Mouse (Mus musculus) thymus, adult 18-20 months (tissue): Measurements from ENCODE around the gene Lifr.
A peak's percentile ranks its signal among the peaks of the same experiment; 100 is the strongest.

Experiments
- DNase-seq, 2 experiments: peaks; one replicate each; pipeline ENCODE4 v3.0.0; 2022; ENCODE audit warnings: mixed read lengths in 2 of 2

Gene Lifr

DNA sequence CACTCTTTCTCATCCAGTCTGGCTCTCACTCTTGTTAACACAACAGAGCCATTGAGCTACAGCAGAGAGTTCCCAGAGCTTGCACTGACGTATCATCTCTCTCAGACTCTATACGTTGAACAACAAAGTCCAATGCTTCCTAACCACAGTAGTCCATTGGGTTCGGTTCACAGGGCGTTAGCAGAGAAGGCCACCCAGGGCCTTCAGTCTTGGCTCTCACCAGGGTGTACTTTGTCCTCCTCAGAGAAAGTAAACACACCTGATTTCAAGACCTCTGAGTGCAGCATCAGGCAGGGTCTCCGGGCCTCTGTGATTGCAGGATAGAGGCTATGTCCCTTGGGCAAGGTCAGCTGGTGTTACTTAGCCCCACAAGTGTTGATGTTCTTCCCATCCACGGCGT, 116.9 kb downstream of the Lifr start:
- DNase-seq: no peak

DNA sequence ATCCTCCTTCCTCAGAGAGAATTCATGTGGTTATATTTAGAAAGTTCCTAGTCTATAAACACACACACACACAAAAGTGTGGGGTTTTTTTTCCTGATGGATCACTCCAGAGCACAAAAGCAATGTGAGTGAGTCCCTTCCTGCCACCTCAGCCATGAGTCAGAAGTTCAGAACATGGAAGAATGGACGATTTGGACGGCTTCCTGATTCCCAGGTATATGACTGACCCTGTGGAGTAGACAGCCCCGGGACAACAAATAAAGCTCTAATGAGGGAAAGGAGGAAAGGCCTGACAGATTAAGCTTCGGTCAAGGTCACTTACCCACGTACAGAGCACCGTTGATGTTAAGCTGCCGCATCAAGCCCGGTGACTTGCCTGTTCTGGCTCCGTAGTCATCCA, 117.8 kb downstream of the Lifr start:
- no peak for DNase-seq

DNA sequence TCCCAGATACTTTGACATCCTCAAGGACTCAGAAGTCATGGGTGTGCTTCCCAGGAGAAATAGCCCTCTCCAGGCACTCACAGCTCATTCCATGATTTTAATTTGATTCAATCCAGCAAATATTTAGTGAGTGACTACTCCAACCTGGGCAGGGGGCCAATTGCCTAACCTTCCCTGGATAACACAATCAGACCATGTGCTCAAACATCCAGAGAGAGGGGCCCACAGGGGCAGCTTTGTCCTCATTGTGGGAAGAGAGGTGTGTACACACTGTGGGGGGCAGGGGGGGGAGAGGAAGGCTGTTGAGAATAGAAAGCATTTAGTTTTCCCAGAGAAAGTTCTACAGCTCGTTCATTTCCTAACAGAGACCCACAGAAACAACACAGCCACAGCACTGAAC, 123.3 kb downstream of the Lifr start:
- DNase-seq: no peak

DNA sequence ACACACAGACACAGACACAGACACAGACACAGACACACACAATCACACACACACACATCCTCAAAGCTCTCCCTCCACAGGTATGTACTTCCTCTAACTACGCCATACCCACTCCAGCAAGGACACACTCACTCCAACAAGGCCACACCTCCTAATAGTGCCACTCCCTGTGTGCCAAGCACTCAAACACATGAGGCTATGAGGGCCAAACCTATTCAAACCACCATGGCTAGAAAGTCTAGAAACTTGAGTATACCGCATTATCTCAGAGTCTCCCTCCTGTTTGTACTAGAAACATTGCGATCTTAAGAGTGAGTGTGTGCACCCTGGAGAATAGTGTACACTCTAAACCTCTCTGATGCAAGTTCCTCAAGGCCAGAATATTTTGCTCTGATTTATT, 125.4 kb downstream of the Lifr start:
- DNase-seq: no peak

DNA sequence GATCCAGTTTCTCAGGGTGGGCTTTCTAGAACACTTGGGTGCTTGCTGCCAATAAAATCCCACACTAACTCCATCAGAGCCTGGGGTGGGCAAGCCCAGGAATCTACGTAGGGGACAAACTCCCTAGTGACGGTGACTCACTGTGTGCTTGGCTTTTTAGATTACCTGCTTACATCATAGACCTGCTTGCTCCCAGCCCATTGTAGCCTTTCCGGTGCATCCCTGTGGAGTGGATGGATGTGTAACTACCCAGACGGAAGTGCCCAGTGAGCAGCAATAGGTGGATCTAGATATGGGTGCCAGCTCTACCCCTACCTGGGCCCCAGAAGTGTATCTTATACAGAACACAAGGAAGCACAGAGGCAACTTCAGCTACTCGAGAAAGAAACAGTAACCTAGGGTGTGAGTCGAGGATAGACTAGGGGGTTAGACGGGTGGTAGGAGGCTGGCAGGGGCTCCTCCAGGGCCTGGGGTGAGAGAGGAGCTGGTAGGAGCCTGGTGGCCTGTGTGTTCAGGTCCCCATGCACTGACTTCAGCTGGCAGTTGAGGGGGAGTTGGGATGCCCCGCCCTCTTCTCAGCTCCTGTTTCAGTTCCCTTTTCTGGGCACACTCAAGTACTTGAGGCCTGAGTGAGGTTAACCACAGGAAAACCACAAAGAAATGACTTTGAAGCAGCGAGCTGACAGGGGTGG, 126.3 kb downstream of the Lifr start:
- DNase-seq: peak; percentile 4 to 25

DNA sequence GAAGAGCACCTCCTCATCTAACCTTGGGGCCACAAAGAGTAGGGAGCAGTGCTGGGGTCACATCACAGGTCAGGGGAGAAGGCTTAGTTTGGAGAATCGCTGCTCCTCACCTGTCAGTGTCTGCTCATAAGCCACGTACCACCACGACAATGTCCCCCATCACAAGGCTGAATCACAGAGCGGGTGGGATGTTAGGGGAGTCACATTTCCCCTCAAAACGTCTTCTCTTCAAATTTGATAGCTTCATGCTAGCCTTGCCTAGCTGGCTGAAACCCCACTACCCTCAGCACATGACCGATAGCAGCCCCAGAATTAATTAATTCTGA, 126.8 kb downstream of the Lifr start:
- DNase-seq: no peak

DNA sequence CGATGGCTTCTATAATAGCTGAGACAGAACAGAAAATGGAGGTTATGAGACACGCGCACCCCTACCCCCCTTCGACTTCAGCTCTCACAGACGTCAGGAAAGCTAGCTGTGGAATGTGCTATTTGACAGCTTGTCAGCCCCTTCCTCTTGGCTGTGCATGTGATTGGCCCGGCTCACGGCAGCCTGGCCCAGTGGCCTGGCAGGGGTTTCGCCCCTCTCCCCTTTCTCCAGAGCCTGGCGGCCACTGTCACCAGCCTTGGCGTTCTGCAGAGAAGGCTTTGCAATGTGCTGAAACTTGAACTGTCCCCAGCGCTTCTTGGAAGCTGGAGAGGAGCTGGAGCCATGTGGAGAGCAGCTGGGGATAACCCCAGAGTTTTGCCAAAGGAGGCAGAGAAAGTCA, 132.4 kb downstream of the Lifr start:
- DNase-seq: no peak

DNA sequence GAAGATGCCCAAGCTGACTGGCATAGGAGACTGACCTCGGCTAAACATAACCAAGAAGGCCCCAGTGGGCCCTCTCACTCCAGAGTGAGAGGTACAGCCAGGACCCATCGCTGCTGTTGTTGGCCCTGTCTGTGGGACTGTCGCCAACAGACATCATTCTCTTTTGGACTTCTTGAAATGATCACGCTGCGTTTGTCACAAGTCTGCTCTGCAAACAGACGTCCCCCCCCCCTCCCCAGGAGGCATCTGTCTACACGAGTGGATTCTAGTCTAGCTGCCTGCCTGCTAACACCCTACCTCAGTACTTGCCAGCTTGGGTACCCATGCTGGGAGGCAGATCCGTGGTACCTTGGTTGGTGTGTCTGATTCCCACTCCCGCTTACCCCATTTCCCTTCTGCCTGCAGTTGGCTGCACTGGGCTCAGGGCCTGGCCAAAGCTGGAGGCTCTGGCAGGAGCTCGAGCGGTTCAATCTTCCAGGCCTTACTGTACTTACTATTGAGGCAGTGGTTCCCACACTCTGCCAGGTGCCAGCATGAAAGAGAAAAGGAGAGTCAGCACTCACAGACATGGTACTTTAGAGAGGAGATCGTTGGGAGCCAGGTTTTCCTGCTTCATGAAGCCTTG, 133.8 kb downstream of the Lifr start:
- DNase-seq: no peak

DNA sequence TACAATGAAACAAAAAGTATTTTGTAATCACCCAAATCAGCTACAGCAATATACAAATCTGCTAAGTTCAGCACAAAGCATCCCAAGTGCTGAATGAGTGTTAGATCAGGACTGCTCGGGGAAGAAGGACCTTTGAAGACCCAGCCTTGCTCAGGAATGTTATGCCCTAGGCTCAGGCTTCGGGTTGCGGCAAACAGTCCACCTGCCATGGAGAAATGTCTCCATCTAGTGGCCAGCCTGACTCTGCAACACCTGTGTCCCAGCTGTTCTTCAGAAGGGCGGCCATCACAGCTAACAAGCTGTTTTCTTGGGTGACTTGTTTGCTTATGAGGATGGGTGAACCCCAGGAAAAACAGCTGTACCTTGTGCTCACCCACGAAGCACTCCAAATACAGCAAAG, 135.8 kb downstream of the Lifr start:
- peak; percentile 7 to 9 for DNase-seq

DNA sequence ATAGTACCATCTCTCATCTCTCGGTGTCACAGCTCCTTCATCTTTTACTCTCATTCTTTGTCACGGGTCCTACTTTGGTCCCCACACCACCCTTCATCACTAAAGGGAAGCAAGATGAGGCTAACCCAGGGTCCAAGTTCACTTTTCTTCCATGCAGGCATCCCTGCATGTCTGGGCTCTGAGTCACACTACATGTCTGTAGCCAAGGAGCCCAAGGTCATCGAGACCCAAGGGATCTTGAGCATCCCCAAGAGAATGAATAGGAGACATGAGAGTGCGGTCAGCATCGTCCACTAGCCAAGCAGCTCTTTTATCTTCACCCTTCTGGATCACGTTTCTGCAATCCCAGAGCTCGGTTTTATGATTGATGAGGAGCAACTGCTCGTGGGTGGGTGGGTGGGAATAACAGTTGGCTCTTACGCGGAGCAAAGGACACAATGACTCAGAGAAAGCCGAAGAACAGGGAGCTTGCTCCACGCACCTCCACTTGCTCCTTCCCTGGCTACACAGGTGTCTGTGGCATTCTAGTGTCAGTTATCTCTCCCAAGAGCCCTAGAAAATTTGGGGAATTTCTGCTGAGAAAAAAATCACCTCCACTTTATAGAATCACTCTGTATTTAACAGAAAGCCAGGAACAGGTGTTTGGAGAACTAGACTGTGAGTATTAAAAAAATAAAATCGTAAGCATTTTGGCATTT, 143.1 kb downstream of the Lifr start:
- DNase-seq: no peak

DNA sequence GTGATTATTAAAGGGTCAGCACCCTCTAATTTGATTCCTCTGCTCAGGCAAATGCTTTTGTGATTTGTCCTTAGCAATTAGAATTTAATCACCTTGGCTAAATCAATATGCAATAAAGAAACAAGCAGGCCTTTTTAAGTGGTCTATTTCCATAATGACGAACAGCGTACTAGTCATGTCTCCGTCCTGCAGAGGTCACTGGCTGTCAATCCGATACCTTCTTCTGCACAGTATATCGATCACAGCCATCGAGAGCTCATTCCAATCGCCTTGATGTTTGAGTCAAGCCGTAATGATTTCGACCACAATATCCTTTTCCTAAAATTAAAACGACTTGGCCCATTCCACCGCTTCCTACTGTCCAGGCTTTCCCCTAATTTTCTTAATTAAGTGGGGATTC, 149.5 kb downstream of the Lifr start:
- no peak for DNase-seq

DNA sequence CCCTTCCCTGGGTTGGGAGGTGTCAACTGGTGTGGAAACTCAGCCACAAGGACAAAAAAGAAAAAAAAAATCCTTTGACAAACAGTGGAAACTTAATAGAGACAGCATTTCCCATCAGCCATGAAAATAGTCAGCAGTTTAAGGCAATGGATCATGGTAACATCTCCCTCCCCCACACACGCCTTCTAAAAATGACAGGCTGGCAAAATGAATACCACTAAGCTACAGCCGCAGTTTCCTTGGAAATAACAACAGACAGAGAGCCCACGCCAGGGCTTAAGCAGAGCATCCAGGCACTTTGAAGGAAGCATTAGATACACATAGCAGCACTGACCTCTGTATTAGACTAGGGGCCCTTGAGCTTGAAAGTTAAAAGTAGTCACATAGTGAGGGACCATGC, 150.5 kb downstream of the Lifr start:
- no peak for DNase-seq

DNA sequence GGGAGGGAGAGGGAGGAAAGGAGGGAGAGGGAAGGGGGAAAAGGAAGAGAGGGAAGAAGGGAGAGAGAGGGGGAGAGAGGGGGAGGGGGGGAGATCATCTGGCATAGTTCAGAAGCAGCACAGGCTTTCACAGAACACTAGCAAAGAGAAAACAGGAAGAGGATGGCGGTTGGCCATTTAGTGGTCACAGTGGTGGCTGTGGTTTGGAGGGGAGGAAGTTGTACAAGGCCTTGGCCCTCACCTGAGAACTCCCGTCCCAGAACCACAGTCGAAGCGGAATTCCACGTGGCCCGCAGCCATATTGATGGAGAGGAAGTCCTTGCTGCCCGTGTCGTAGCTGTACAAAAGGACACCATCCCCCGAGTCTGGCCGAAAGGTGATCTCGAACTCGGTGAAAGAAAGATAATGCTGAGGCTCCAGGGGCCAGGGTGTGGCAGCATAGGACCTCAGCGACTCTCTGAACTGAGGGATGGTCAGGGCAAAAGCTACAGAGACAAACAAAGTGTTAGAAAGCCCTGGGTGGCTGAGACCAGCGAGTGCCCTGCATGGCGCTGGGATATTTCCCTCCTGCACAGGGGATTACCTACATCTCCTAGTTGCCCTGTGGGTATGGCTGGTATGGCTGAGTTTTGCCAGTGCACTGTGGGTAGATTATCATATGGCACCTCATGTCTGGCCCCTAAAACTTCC, 151.9 kb downstream of the Lifr start:
- DNase-seq: no peak
